Mouse (Mus musculus) left cerebral cortex, postnatal 10 days (tissue): ENCODE results near the gene Glg1. TPM values are rescaled to one million over a fixed set of nuclear protein-coding genes. Genes with fewer than 3 reads are reported as not detected.
"Not testable (repeated sequence)": the region's sequence is repeated elsewhere in the genome, so short reads cannot be mapped to it uniquely, and the experiment has no call there.

Experiments
- DNase-seq, 2 experiments: peaks; one replicate each; pipeline ENCODE4 v3.0.0; 2021 to 2022; ENCODE audit warnings: low spot score in 2 of 2, mixed read lengths in 1 of 2; ENCODE audit errors: extremely low spot score in 1 of 2
- intact Hi-C: fragments of 180-260 bp; cut with DNase I; formaldehyde crosslinking; loops from one replicate; pipeline ENCODE4 v1.15.1; 2025
- total RNA-seq, 2 experiments: library from RNA; stranded (reverse); gene quantifications; 2 replicates each; pipeline ENCODE4 v1.2.3; 2021

Gene Glg1
- total RNA-seq, result 100 to 1,000 TPM; 123 to 127 TPM

- DNase-seq, result peak; percentile 87 to 96
- intact Hi-C loops, result loop anchor here (5.0 kb wide), 1 partner anchor 42 kb away; no protein-coding TSS in a partner anchor
Measured at GRCm38 (mm10) chr8:111258631-111259407, at the start of gene Glg1. Gene Glg1 (minus strand): TSS chr8:111259216.

GRCm38 (mm10) chr8:111305031-111305730 is 46.2 kb upstream of the Glg1 start:
- DNase-seq, result peak in 1 of 2 experiments; percentile 17
- intact Hi-C loops, result no loop called here

GRCm38 (mm10) chr8:111304359-111304758 is 45.3 kb upstream of the Glg1 start:
- intact Hi-C loops, result no loop called here
- DNase-seq, result no peak

- intact Hi-C loops, DNase-seq: not testable (repeated sequence)
Measured at GRCm38 (mm10) chr8:111303076-111303803, 44.2 kb upstream of the Glg1 start.

GRCm38 (mm10) chr8:111300597-111301546 is 41.9 kb upstream of the Glg1 start:
- intact Hi-C loops, result no loop called here
- DNase-seq, result no peak

GRCm38 (mm10) chr8:111299821-111300568 is 41.0 kb upstream of the Glg1 start, which contains the start of gene Rfwd3:
Gene Rfwd3 (minus strand): TSS chr8:111300222.
- DNase-seq, result peak; percentile 98
- intact Hi-C loops, result no loop called here

- peak; percentile 4 to 62 for DNase-seq
- intact Hi-C loops, result no loop called here
Measured at GRCm38 (mm10) chr8:111299363-111299820, 40.4 kb upstream of the Glg1 start.

- intact Hi-C loops, result no loop called here
- no peak for DNase-seq
Measured at GRCm38 (mm10) chr8:111298011-111298410, 39.0 kb upstream of the Glg1 start.

GRCm38 (mm10) chr8:111291733-111292132 is 32.7 kb upstream of the Glg1 start:
- DNase-seq, result no peak
- intact Hi-C loops, result no loop called here

GRCm38 (mm10) chr8:111290586-111290985 is 31.6 kb upstream of the Glg1 start:
- intact Hi-C loops, result no loop called here
- no peak for DNase-seq

GRCm38 (mm10) chr8:111285603-111286002 is 26.6 kb upstream of the Glg1 start:
- intact Hi-C loops, result no loop called here
- DNase-seq, result no peak

GRCm38 (mm10) chr8:111282093-111282492 is 23.1 kb upstream of the Glg1 start:
- DNase-seq, result no peak
- intact Hi-C loops, result no loop called here

- DNase-seq, result no peak
- intact Hi-C loops, result loop anchor here (10.0 kb wide), 1 partner anchor 93 kb away; no protein-coding TSS in a partner anchor
Measured at GRCm38 (mm10) chr8:111268277-111268676, 9.3 kb upstream of the Glg1 start.

- intact Hi-C loops, result loop anchor here (10.0 kb wide), 1 partner anchor 91 kb away; no protein-coding TSS in a partner anchor
- not testable (repeated sequence) for DNase-seq
Measured at GRCm38 (mm10) chr8:111266161-111266560, 7.1 kb upstream of the Glg1 start.

- DNase-seq, result no peak
- intact Hi-C loops, result loop anchor here (10.0 kb wide), 1 partner anchor 90 kb away; no protein-coding TSS in a partner anchor
Measured at GRCm38 (mm10) chr8:111264693-111265220, 5.7 kb upstream of the Glg1 start.

- intact Hi-C loops, result loop anchor here (10.0 kb wide), 1 partner anchor 87 kb away; no protein-coding TSS in a partner anchor
Measured at GRCm38 (mm10) chr8:111261981-111262381, 3.0 kb upstream of the Glg1 start.

GRCm38 (mm10) chr8:111260251-111260650 is 1.2 kb upstream of the Glg1 start:
- intact Hi-C loops, result loop anchor here (10.0 kb wide), 1 partner anchor 85 kb away; no protein-coding TSS in a partner anchor
- no peak for DNase-seq

More at GRCm38 (mm10) chr8:111261981-111262381, 3.0 kb upstream of the Glg1 start:
- no peak for DNase-seq
